Mouse (Mus musculus) heart, postnatal 0 days (tissue): ENCODE data around the gene Ascl1. TPM values are rescaled to one million over a fixed set of nuclear protein-coding genes. Genes with fewer than 3 reads are reported as not detected.

Experiments used
- ATAC-seq: fragments of 200-750 bp; cut with Nextera tagmentation; 2 replicates; pipeline ENCODE4 v1.8.0; 2017; ENCODE audit warnings: low read depth, moderate number of reproducible peaks, moderate library complexity; ENCODE audit not compliant: insufficient read depth
- DNase-seq: peaks from one replicate; pipeline ENCODE4 v3.0.0-alpha.2; 2016; ENCODE audit warnings: low spot score
- H3K27ac ChIP-seq: fragments of 300-500 bp; sonication (generic); 2 replicates; pipeline ENCODE4 v1.5.1; 2014; ENCODE audit warnings: low read depth, mild to moderate bottlenecking
- H3K27me3 ChIP-seq: fragments of 300-500 bp; sonication (generic); 2 replicates; pipeline ENCODE4 v1.6.1; 2014; ENCODE audit warnings: low read length, mixed read lengths; ENCODE audit not compliant: control insufficient read depth, insufficient read depth
- H3K36me3 ChIP-seq: fragments of 300-500 bp; sonication (generic); replicated peaks from 2 replicates; pipeline ENCODE4 v1.6.1; 2014; ENCODE audit warnings: low read length, mixed read lengths; ENCODE audit not compliant: control insufficient read depth, insufficient read depth
- H3K4me1 ChIP-seq: fragments of 300-500 bp; sonication (generic); 2 replicates; pipeline ENCODE4 v1.6.1; 2014; ENCODE audit warnings: antibody characterized with exemption; ENCODE audit not compliant: control insufficient read depth, insufficient read depth
- H3K4me2 ChIP-seq: fragments of 300-500 bp; sonication (generic); 2 replicates; pipeline ENCODE4 v1.6.1; 2014; ENCODE audit warnings: low read depth, mild to moderate bottlenecking, low read length, moderate library complexity
- H3K4me3 ChIP-seq: fragments of 300-500 bp; sonication (generic); 2 replicates; pipeline ENCODE4 v1.5.1; 2014; ENCODE audit warnings: low read depth, low read length
- H3K9ac ChIP-seq: fragments of 300-500 bp; sonication (generic); replicated peaks from 2 replicates; pipeline ENCODE4 v1.6.1; 2014; ENCODE audit warnings: low read depth, low read length, mixed read lengths
- H3K9me3 ChIP-seq: fragments of 300-500 bp; sonication (generic); replicated peaks from 2 replicates; pipeline ENCODE4 v1.6.1; 2016; ENCODE audit warnings: low read length; ENCODE audit not compliant: control insufficient read depth
- CTCF ChIP-seq: IDR thresholded peaks from 2 replicates; pipeline ENCODE4 v1.5.1; 2016; ENCODE audit warnings: antibody characterized with exemption, control low read depth, low read depth
- EP300 ChIP-seq: IDR thresholded peaks from 2 replicates; pipeline ENCODE4 v1.6.1; 2016; ENCODE audit warnings: antibody characterized with exemption, low read depth
- WGBS: fragments of 180-500 bp; shearing (Covaris S2); extraction: QIAGEN DNeasy Blood & Tissue Kit; methylation state at CpG from one replicate; pipeline ENCODE4 v1.1.7; 2014; 5-methylcytosine and 5-hydroxymethylcytosine counted together
- polyA plus RNA-seq: library from polyadenylated mRNA; unstranded; fragments of >200 nt; fragmentation: Nextera tagmentation; extraction: Ambion mirVana; gene quantifications from 2 replicates; pipeline ENCODE4 v1.2.1, GENCODE M21; 2015
- total RNA-seq: library from RNA; depleted of rRNA; stranded (reverse); fragments of >200 nt; gene quantifications from 2 replicates; pipeline ENCODE4 v1.2.3, GENCODE M21; 2014; ENCODE audit warnings: low replicate concordance; rRNA removed

The Ascl1 gene
- total and polyA plus RNA-seq, 2 experiments from 2014 or later = not detected

DNA sequence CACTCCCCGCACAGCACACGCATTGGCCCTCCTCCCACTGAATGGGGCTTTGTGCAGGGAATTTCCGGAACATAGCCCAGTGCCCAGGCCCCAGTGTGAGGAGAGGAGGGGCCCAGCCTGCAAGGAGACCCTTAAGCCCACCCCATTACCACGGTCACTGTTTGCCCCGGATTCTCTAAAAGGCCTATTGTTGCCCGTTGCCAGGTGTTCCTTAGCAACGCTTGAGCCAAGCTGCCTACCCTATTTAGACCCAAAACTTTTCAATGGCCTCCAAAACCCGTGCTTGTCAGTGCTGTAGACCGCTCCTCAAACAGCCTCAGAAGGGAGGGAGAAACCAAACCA lies 45.7 kb downstream of the Ascl1 start:
- Histone ChIP-seq H3K4me1 (no peaks in the 10 kb centered on the region), H3K27me3 (no peaks in the 10 kb centered on the region), H3K36me3 (no peaks in the 10 kb centered on the region), H3K4me3 (no peak overlapping the region), H3K9ac (no peak overlapping the region), H3K27ac (no peak overlapping the region), H3K9me3 (no peaks in the 10 kb centered on the region), H3K4me2 (no peak overlapping the region)
- DNase-seq (no peak), ATAC-seq (no peak)
- 5% methylated on average over 9 of the region's 9 CpGs for WGBS
- no peak for TF ChIP-seq CTCF
- TF ChIP-seq EP300 = no peak

- H3K4me3 ChIP-seq = no peak overlapping the region
- 32% methylated on average over 13 of the region's 13 CpGs for WGBS
- H3K4me1 ChIP-seq = no peaks in the 10 kb centered on the region
- H3K9ac ChIP-seq = no peak overlapping the region
- H3K27me3 ChIP-seq = no peaks in the 10 kb centered on the region
- H3K4me2 ChIP-seq = no peak overlapping the region
- H3K36me3 ChIP-seq = no peaks in the 10 kb centered on the region
- ATAC-seq (no peak), DNase-seq (no peak)
- H3K27ac ChIP-seq = no peak overlapping the region
- TF ChIP-seq CTCF = no peak
- no peaks in the 10 kb centered on the region for H3K9me3 ChIP-seq
Observed at GRCm38 (mm10) chr10:87446829-87447753, 46.4 kb downstream of the Ascl1 start.

GRCm38 (mm10) chr10:87446139-87446828 lies 47.2 kb downstream of the Ascl1 start:
- Histone ChIP-seq H3K36me3 (no peaks in the 10 kb centered on the region), H3K4me2 (no peak overlapping the region), H3K4me1 (no peaks in the 10 kb centered on the region), H3K27ac (no peak overlapping the region), H3K4me3 (no peak overlapping the region), H3K9me3 (no peaks in the 10 kb centered on the region), H3K9ac (no peak overlapping the region), H3K27me3 (no peaks in the 10 kb centered on the region)
- no peak for DNase-seq
- WGBS = 50% methylated on average over 2 of the region's 2 CpGs
- no peak for ATAC-seq
- TF ChIP-seq EP300 (no peak), CTCF (no peak)

Other genes starting within 250 kb of the Ascl1 start
- gene Pah, start 28.1 kb upstream of the Ascl1 start, total RNA-seq = not detected in 2 replicates
- not detected in 2 replicates for gene Pah, start 28.1 kb upstream of the Ascl1 start, polyA plus RNA-seq